Mouse (Mus musculus) embryonic facial prominence, embryonic 13.5 days (tissue): ENCODE data around the gene Cd96. TPM values are rescaled to one million over a fixed set of nuclear protein-coding genes. Genes with fewer than 3 reads are reported as not detected.

Experiments used
- ATAC-seq: fragments of 200-750 bp; cut with Nextera tagmentation; 2 replicates; pipeline ENCODE4 v1.8.0; 2017; ENCODE audit warnings: low read depth; ENCODE audit not compliant: insufficient number of reproducible peaks, insufficient read depth, low FRiP score, low TSS enrichment
- H3K27ac ChIP-seq: fragments of 300-500 bp; sonication (generic); 2 replicates; pipeline ENCODE4 v1.5.1; 2015; ENCODE audit warnings: moderate library complexity, mild to moderate bottlenecking, inconsistent platforms
- H3K27me3 ChIP-seq: fragments of 300-500 bp; sonication (generic); 2 replicates; pipeline ENCODE4 v1.6.1; 2015; ENCODE audit warnings: mild to moderate bottlenecking, inconsistent platforms
- H3K36me3 ChIP-seq: fragments of 300-500 bp; sonication (generic); 2 replicates; pipeline ENCODE4 v1.6.1; 2015; ENCODE audit warnings: mild to moderate bottlenecking, inconsistent platforms
- H3K4me1 ChIP-seq: fragments of 300-500 bp; sonication (generic); 2 replicates; pipeline ENCODE4 v1.6.1; 2015; ENCODE audit warnings: inconsistent platforms
- H3K4me2 ChIP-seq: fragments of 300-500 bp; sonication (generic); 2 replicates; pipeline ENCODE4 v1.6.1; 2015; ENCODE audit warnings: moderate library complexity, mild to moderate bottlenecking, inconsistent platforms
- H3K4me3 ChIP-seq: fragments of 300-500 bp; sonication (generic); 2 replicates; pipeline ENCODE4 v1.5.1; 2015; ENCODE audit warnings: mild to moderate bottlenecking, inconsistent platforms
- H3K9ac ChIP-seq: fragments of 300-500 bp; sonication (generic); 2 replicates; pipeline ENCODE4 v1.6.1; 2015; ENCODE audit warnings: mild to moderate bottlenecking, inconsistent platforms
- H3K9me3 ChIP-seq: fragments of 300-500 bp; sonication (generic); 2 replicates; pipeline ENCODE4 v1.6.1; 2016; ENCODE audit warnings: inconsistent platforms
- WGBS: fragments of 180-500 bp; shearing (Covaris S2); methylation state at CpG from one replicate; pipeline ENCODE4 v1.1.7; 2015; ENCODE audit warnings: mixed read lengths; 5-methylcytosine and 5-hydroxymethylcytosine counted together
- polyA plus RNA-seq: library from polyadenylated mRNA; unstranded; fragments of >200 nt; fragmentation: Nextera tagmentation; extraction: Ambion mirVana; gene quantifications from 2 replicates; pipeline ENCODE4 v1.2.1, GENCODE M21; 2015

The Cd96 gene
- polyA plus RNA-seq, 1 experiment from 2014 or later, result not detected

DNA sequence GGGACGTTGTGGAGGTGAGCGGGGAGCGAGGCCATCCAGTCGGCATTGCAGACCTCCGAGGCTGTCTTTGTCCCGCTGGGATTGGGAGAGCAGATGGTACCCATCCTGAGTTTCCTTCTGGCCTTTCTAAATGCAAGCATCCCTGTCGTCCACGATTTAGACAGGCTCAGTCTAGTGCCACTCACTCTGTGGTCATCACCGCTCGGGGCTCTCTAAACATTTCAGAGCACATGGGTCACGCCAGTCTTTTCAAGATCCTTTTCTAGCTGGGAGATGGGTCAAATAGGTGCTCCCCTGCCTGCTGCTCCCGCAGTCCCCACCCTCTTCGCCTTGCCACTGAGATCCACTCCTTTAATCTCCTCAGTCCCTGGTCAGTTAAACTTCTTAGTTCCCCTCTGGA, 110.3 kb downstream of the Cd96 start:
- Histone ChIP-seq H3K9me3 (0 out of 2 replicates have a peak, but pooled peaks cover 3% of the 10 kb centered on the region), H3K27me3 (no peaks in the 10 kb centered on the region; the same call in 1 of the 2 replicates), H3K4me2 (peak overlapping the region; percentile 92), H3K9ac (peak overlapping the region; percentile 77), H3K36me3 (no peaks in the 10 kb centered on the region), H3K27ac (no peak overlapping the region), H3K4me1 (peaks cover 6% of the 10 kb centered on the region; the same call in 1 of the 2 replicates), H3K4me3 (peak overlapping the region; percentile 63)
- ATAC-seq, result 0 out of 2 replicates have a peak, but pooled peaks have one; percentile 6
- WGBS, result under 1% methylated on average over 13 of the region's 13 CpGs

DNA sequence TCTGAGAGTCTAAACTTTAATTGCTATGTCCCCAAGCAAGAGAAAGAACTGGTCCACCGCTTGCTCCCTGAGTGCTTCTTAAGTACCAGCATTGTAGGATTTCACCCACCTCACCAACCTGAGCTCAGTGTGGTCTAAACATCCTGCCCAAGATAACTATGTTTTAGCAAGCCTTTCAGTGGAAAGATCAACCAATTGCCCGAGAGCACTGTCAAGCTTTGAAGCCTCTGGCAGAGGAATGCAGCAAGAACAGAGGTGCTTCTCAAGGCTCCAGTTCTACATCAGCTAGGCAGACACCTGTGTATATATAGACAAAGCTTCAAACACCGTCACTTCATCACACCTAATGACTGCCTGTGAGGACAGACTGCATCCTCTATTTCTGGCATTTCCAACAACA, 111.3 kb downstream of the Cd96 start:
- H3K9me3 ChIP-seq, result 0 out of 2 replicates have a peak, but pooled peaks cover 3% of the 10 kb centered on the region
- H3K27me3 ChIP-seq, result no peaks in the 10 kb centered on the region; the same call in 1 of the 2 replicates
- no peak overlapping the region for H3K27ac ChIP-seq
- H3K9ac ChIP-seq, result no peak overlapping the region
- H3K4me3 ChIP-seq, result no peak overlapping the region
- H3K36me3 ChIP-seq, result no peaks in the 10 kb centered on the region
- 64% methylated on average over 3 of the region's 3 CpGs for WGBS
- H3K4me2 ChIP-seq, result no peak overlapping the region
- ATAC-seq, result no peak
- peaks cover 6% of the 10 kb centered on the region; the same call in 1 of the 2 replicates for H3K4me1 ChIP-seq

DNA sequence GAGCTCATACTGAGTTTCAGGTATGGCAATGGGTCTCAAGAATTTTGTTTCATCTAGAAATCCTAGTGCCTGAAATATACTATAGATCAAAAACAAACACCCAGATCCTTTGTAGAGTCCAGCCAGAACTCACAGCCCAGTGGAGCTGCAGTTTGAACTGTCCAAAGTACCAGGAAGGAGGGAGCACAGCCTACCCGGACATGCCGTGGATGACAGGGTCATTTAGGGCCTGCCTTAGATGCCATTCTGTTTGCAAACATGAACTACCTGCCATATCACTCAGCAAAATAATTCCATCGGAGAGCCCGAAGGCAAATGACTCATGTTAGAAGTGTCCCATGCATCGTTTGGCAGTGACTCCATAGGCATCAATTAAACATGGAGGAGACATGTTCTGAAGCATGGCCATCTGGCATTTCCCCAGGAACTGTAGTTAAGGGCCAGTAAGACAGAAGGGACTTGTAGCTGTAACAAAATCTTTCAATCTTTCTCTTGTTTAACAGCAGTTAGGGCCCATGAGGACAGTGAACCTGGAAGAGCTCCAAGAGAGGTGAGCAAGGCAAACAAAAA, 111.9 kb downstream of the Cd96 start:
- Histone ChIP-seq H3K4me2 (no peak overlapping the region), H3K27ac (no peak overlapping the region), H3K9ac (no peak overlapping the region), H3K9me3 (0 out of 2 replicates have a peak, but pooled peaks cover 2% of the 10 kb centered on the region), H3K4me1 (peaks cover 6% of the 10 kb centered on the region; the same call in 1 of the 2 replicates), H3K4me3 (no peak overlapping the region), H3K36me3 (no peaks in the 10 kb centered on the region), H3K27me3 (no peaks in the 10 kb centered on the region; the same call in 1 of the 2 replicates)
- 78% methylated on average over 5 of the region's 5 CpGs for WGBS
- no peak for ATAC-seq

DNA sequence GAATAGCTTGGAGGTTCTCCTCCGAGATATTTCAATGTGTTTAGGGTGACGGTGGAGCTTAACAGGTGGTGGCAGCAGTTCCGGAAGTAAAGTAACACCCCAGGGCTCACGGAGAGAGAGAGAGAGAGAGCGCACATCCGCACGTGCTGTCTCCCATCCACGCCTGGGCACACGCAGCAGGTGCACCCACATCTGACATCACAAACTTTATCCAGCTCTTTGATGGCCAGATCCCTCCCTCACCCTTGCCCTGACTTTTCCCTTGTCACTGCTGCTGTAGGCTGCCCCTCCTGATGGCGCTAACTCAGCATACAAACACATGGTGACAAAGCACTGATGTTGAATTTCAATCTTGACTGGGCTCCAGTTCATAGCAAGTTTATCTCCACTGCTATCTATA, 113.8 kb downstream of the Cd96 start:
- Histone ChIP-seq H3K4me2 (no peak overlapping the region), H3K27me3 (no peaks in the 10 kb centered on the region; the same call in 1 of the 2 replicates), H3K9ac (no peak overlapping the region), H3K4me1 (peaks cover 12% of the 10 kb centered on the region; the same call in 1 of the 2 replicates), H3K27ac (no peak overlapping the region), H3K9me3 (no peaks in the 10 kb centered on the region), H3K36me3 (no peaks in the 10 kb centered on the region), H3K4me3 (no peak overlapping the region)
- 76% methylated on average over 10 of the region's 10 CpGs for WGBS
- ATAC-seq, result no peak

DNA sequence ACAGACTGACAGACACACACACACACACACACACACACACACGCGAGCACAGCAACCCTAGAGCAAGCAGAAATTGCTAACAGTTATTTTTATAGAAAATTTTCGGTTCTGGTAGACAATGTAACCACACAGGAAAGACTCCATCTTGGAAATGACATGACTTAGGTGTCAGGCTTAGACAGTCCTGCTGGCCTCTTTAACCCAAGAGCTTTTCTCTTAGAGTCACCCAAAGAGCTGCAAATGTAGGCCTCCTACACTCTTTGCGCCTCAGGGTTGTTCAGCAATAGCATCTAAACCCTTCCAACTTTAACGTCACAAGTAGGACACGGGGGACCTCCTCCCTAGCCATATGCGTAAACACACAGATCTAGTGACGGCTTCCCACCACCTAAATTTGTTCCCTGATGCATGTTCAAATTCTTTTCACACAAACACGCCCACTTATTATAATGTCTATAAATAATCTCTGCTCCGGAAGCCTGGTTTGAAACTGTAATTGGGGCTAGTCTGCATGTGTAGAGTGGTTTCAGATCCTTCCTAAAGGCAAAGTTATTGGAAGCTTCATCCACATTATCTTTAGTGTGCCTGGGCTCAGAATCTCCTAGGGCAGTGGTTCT, 118.4 kb downstream of the Cd96 start:
- Histone ChIP-seq H3K27me3 (no peaks in the 10 kb centered on the region), H3K4me1 (0 out of 2 replicates have a peak, but pooled peaks cover 6% of the 10 kb centered on the region), H3K9me3 (no peaks in the 10 kb centered on the region), H3K9ac (no peak overlapping the region), H3K4me3 (no peak overlapping the region), H3K36me3 (no peaks in the 10 kb centered on the region), H3K4me2 (no peak overlapping the region), H3K27ac (no peak overlapping the region)
- 80% methylated on average over 10 of the region's 10 CpGs for WGBS
- no peak for ATAC-seq

DNA sequence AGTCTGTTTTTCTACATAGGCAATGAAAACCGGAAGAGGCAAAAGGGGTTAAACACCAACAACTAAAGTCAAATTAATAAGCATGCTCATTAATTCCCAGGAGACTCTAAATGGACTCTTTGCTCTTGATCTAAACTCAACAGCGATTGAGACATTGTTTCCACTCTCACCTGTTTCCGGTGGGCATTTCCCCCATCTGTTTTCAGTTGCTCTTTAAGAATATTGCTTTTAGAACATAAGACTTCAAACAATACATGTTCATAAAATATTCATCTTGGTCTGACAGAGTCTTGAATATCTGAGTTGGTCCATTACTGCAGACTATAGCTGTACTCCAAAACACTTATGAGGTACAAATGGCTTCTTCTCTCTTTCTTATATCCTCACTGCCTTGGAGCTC, 119.1 kb downstream of the Cd96 start:
- H3K36me3 ChIP-seq, result no peaks in the 10 kb centered on the region
- H3K27ac ChIP-seq, result no peak overlapping the region
- H3K9ac ChIP-seq, result no peak overlapping the region
- no peaks in the 10 kb centered on the region for H3K9me3 ChIP-seq
- no peak for ATAC-seq
- 81% methylated on average over 3 of the region's 3 CpGs for WGBS
- H3K4me2 ChIP-seq, result no peak overlapping the region
- H3K4me1 ChIP-seq, result 0 out of 2 replicates have a peak, but pooled peaks cover 6% of the 10 kb centered on the region
- H3K4me3 ChIP-seq, result no peak overlapping the region
- no peaks in the 10 kb centered on the region for H3K27me3 ChIP-seq

DNA sequence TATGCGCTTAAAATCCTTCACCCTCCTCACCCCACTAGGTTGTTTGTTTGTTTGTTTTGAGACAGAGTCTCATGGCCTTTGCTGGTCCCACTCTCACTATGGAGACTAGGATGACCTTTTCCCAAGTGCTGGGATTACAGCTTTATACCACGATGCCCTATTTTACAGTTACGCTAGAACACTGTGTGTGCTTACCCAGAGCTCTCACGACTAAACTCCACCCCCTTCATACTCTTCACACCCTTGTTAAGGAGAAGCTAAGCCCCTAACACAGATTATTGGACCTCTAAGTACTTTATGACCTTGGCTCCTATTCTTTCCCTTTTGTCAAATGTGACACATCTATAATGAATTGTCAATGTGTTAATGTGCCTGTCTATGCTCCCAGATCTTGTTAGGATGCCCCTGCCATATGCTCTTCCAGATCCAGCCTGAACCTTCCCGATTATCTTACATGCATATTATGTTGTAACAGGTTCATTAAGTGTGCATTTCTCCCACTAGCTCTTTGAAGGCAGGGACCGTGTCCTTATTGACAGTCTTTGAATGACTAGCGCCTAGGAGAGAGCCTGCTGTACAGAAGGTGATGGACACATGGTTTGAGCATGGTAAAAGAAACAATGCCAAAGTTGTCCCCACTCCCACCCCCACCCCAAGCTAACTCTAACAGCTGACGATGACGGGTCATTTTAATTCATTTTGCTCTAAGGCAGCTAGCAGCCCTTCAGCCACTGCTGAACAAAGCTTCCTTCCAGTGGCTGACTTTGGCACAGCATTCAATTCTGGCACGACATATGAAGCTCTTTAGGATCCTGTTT, 120.5 kb downstream of the Cd96 start:
- H3K4me3 ChIP-seq, result no peak overlapping the region
- WGBS, result 69% methylated on average over 10 of the region's 10 CpGs
- no peak for ATAC-seq
- no peaks in the 10 kb centered on the region for H3K27me3 ChIP-seq
- no peak overlapping the region for H3K27ac ChIP-seq
- no peak overlapping the region for H3K9ac ChIP-seq
- no peak overlapping the region for H3K4me2 ChIP-seq
- H3K4me1 ChIP-seq, result 0 out of 2 replicates have a peak, but pooled peaks cover 6% of the 10 kb centered on the region
- H3K9me3 ChIP-seq, result no peaks in the 10 kb centered on the region
- H3K36me3 ChIP-seq, result no peaks in the 10 kb centered on the region

DNA sequence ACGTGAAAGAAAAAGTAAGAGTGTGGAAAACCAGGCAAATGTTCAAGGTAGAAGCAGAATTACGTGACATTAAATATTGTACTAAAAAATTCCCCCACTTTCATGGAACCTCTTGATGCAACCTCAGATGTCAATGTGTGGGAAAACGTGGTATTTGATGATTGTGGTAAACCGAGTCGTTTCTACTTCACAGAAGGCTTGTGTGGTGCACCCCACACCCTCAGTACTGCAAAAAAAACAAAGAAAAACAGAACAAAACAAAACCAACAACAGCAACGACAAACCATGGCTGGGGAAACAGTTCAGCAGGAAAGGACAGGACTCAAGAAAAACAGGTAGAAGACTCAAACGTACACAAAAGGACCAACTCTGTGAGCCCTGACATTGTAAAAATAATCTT, 121.8 kb downstream of the Cd96 start:
- no peak overlapping the region for H3K27ac ChIP-seq
- no peak overlapping the region for H3K9ac ChIP-seq
- H3K36me3 ChIP-seq, result no peaks in the 10 kb centered on the region
- H3K4me3 ChIP-seq, result no peak overlapping the region
- 76% methylated on average over 7 of the region's 7 CpGs for WGBS
- H3K4me1 ChIP-seq, result 0 out of 2 replicates have a peak, but pooled peaks cover 6% of the 10 kb centered on the region
- no peaks in the 10 kb centered on the region for H3K9me3 ChIP-seq
- ATAC-seq, result no peak
- H3K27me3 ChIP-seq, result no peaks in the 10 kb centered on the region
- H3K4me2 ChIP-seq, result no peak overlapping the region

DNA sequence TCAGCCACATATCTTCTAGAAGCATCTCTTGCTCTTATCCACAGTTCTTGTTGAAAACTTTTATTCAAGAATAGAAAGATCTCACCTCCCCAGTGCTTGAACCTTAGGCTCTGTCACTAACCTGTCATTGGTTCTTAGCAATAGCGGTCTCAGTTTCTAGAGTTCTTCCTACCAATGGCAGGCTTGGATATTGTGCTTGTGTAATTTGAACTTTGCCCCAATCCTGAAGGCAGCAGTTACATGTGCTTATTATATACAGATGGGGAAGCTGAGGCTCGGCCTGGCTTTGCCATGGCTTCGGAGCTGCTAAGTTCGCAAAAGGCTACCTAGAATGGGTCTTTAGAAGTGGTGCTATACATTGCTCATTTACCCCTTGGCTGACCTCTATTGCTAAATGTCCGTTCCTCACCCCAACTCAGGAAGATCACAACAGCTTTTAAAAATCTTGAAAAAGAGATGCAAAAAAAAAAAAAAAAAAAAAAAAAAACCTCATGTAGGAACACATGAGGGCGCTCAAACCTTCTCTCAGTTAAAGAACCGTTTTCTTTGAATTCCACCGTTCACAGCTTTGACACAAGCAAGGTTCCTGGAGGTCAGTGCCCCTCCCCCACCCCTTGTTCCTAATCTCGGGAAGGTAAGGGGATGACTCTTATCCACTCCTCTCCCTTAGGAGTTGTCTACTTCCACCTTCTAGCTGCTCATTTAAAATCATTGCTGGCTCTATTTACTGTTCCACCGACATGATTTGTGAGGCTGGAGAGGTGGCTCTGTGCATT, 129.0 kb downstream of the Cd96 start:
- H3K27me3 ChIP-seq, result no peaks in the 10 kb centered on the region
- WGBS, result 47% methylated on average over 10 of the region's 10 CpGs
- H3K4me1 ChIP-seq, result no peaks in the 10 kb centered on the region
- H3K9ac ChIP-seq, result no peak overlapping the region
- ATAC-seq, result no peak
- H3K4me2 ChIP-seq, result no peak overlapping the region
- H3K4me3 ChIP-seq, result no peak overlapping the region
- no peaks in the 10 kb centered on the region for H3K36me3 ChIP-seq
- H3K27ac ChIP-seq, result no peak overlapping the region
- no peaks in the 10 kb centered on the region for H3K9me3 ChIP-seq

DNA sequence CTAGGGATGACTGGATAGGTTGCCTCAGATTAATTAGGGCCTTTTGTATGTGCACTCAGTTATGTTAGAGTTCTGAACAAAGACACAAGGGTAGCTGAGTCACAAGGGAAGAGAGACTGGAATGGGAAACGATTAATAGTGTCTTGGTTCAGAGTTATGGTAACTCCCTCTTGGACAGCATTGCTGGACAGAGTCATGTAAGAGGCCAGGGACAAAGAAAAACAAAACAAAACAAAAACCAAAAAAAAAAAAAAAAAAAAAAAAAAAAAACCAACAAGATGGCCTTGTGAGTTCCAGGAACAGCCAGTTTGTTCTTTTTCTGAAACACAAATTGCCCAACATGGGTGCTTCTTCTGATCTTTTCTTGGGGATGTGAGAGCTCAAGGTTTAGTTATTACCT, 133.8 kb downstream of the Cd96 start:
- H3K27me3 ChIP-seq, result no peaks in the 10 kb centered on the region
- no peak overlapping the region for H3K4me2 ChIP-seq
- H3K27ac ChIP-seq, result no peak overlapping the region
- no peaks in the 10 kb centered on the region for H3K9me3 ChIP-seq
- 76% methylated on average over 1 of the region's 1 CpGs for WGBS
- no peak overlapping the region for H3K9ac ChIP-seq
- ATAC-seq, result no peak
- H3K4me1 ChIP-seq, result no peaks in the 10 kb centered on the region
- no peak overlapping the region for H3K4me3 ChIP-seq
- H3K36me3 ChIP-seq, result no peaks in the 10 kb centered on the region
